Mouse (Mus musculus) layer of hippocampus, adult 18-20 months (tissue): Measurements from ENCODE around the gene Cadps2. TPM values are rescaled to one million over a fixed set of nuclear protein-coding genes. Genes with fewer than 3 reads are reported as not detected.

Experiments
- DNase-seq, 2 experiments: peaks; one replicate each; pipeline ENCODE4 v3.0.0; 2022; ENCODE audit warnings: low spot score in 2 of 2
- total RNA-seq, 2 experiments: library from RNA; stranded (reverse); gene quantifications; 2 replicates each; pipeline ENCODE4 v1.2.3; 2021

Cadps2 gene
- total RNA-seq, 2 experiments from 2014 or later = 86.9 to 89.0 TPM

DNA sequence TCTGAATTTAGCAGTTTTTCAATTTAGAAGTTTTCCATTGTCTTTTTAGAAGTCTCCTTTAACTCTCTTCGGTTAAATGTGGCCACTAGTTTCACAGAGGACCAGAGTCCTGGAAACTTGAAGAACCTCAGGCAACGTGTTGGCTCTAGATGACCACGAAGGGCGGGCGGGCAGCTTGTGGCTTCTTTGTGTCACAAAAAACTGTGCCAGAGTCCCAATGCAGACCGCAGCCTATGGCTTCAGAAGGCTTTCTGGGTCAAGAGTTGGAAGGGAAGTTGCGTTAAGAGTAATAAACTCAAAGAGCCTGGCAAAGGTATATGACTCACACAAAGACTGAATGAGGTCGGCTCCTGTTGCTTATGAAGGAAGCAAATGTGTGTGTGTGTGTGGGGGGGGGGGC, 584.1 kb downstream of the Cadps2 start:
- no peak for DNase-seq

DNA sequence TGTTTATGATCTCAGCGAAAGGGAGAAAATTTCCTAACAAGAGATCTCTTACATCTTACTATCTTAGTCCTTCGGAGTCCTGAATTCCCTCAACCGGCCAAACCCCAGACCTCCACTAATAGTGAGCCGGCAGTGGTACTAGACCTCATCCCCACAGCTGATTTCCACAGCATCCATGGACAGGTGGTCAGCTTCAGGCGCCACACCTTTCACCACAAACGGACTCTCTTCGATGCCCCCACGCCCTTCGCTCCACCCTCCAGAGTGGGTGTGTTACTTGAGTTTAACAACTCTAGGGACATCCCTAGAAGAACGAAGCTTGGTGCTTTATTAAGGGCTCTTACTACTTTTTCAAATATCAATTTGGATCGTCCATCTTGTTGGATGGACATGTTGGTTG, 584.6 kb downstream of the Cadps2 start:
- no peak for DNase-seq

GRCm38 (mm10) chr6:23253353-23254311, 585.6 kb downstream of the Cadps2 start:
- DNase-seq = no peak

DNA sequence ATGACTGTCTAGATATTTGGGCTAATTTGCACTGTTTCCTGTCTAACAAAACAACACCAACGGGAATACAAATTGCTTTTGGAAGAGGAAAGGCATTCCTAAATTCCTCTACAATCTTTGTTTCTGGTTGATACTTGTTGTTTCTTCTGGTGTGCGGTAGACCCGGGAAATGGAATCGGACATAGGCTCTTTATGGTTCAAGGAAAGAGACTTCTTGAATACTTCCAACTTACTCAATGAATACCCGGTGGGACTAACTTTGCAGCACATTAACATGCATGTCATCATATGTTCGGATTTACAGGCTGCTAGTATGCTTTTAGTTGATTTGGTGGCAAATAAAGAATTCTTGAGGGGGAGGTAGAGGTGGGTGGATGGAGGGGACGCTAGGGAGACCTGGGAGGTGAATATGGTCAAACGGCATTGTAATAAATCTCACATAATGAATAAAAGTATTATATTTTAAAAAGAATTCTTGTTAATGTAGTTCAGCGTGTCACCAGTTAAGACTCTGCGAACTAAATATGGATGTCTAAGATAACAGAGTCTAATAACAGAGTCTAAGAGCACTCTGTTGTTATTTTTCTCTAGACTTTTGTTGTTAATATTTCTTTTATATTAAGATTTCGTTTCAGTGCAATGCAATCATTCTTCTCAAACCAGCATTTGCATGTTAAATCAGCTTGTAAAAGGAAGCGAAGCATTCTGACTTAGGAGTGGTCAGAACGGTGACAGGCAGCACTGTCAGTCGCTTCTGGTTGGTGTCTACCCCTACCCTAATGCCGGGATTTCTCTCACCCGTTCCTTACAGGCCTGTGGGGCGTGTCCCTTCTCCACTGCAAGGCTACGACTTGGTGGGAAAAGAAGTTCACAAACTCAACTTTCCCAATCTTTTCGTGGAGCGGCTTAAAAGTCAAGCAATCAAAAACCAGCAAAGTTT, 586.8 kb downstream of the Cadps2 start:
- no peak for DNase-seq

DNA sequence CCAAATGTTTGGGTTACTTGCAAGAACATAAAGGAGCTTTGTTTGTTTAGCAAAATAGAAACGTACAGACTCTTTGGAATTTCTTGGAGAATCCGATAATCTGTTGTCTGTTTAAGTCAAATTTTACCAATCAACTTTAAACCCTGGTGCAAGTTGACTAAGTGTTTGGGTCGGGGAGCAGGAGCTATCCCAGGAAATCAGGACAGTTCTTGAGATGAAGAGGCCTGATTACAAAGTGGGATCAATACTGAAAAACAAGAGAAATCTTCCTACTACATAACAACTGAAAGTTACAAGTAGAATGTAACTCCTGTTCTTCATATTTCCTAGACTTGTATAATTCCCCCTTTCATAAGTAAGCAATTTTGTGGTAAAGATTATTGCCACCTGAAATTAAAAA, 587.8 kb downstream of the Cadps2 start:
- DNase-seq = no peak

GRCm38 (mm10) chr6:23250288-23250955, 588.8 kb downstream of the Cadps2 start:
- DNase-seq = no peak

DNA sequence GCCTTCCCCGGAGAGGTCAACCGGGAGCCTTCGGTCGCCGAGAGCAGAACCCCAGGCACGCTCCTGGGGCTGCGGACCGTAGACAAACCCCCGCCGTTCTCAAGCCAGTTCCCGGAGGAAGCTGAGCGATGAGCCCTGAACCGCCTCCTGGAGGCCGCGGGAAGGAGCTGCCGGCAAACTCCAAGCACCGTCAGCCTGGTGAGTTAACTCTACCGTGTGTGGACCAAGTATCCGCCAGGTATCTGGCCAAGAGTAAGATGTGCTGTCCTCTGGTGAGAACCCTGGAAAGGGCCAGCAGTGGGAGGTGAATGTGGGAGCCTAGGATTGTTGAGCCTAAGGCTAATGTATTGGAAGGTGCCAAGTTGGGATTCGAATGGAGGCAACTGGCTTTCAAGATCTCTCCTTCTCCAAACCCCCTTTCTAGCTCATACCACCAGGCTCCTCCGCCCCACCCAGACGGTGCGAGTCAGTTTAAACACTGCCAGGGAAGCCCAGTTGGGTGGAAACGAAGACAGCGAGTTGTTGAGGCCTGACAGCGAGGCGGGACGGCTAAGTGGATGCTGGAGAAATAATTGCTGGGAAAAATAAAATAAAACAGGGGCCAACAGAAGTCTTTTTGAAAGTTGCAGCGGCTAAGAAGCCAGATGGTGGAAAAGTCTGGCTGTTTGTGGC, 589.5 kb downstream of the Cadps2 start:
- no peak for DNase-seq

DNA sequence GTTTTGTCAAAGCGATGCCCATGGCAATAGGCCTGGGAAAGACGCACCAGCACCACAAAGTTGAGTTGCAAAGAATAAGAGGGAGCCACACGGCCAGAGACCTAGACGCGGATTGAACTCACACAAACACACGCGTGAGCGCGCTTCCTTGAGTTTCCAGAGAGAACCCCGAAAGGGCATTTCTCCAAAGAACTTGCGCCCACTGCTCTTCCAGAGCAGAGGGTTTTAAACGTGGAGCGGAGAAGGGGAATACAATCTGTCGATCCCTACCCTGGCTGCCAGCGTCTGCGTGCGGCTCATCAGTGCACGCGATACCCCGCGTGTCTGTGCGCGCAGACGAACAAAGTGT, 590.2 kb downstream of the Cadps2 start:
- no peak for DNase-seq

GRCm38 (mm10) chr6:23248313-23249052, 590.7 kb downstream of the Cadps2 start, which contains the start of gene Fezf1:
Fezf1 (minus strand) TSS chr6:23248362.
- no peak for DNase-seq

DNA sequence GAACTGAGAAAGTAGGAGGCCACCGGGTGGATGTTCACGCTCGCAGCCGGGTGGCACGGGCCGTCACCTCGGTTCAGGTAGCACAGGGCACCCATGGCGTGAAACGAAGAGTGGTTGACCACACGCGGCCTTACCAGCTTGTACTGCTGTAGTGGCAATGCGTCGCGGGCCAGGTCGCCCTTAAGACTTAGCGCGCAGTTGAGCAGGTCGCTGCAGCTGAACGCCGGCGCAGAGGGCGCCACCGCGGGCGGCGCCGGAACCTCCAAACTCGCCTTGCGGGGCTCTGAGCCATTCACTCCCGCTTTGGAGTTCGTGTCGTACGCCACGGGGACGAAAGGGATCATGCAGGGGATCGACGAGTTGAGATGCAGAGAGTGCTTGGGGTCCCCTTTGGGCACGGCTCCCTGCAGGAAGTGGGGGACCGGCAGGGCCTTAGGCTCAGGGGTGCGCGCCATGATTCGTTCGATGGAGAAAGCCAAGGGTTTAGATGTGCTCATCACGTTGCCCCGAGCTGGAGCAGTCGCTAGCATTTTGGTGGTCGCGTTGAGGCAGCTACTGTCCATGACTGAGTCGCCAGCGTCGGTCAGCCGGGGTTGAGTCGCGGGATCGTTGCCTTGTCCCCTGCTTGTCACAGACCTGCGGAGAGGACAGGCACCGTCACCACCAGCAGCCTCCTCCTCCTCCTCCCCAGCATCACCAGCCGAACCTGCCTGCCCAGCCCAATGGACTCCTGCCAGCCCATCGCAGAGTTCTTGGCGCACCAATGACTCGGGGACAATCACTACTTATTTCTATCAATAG, 591.5 kb downstream of the Cadps2 start:
- DNase-seq = no peak

DNA sequence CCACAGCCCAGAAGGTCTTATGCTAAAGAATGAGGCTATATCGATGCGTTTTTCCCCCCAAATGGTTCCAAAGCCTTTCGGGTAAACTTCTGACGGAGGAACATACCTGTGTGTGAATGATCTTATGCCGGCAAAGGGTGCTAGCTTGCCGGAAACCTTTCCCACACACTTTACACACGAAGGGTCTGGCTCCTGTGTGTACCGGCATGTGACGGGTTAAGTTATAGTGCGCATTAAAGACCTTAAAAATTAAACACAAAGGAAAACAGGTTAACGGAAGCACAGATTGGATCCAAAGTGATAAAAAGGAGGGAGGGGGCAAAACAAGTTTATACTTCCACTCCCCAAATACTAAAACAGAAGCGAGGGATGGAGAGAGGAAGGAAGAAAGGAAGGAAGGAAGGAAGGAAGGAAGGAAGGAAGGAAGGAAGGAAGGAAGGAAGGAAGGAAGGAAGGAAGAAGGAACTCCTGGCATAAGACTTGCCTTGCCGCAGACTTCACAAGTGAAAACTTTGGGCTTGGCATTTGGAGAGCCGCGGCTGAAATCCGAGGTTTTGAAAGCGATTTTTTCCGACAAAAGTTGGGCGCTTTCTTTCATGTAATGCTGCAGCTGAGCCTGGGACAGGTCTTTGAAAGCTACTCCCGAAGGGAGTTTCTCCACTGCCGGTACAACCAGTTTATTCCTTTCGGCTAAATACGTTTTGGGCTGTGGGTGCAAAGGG, 592.3 kb downstream of the Cadps2 start:
- no peak for DNase-seq

- no peak for DNase-seq
Observed at GRCm38 (mm10) chr6:23246061-23246789, 593.0 kb downstream of the Cadps2 start.

DNA sequence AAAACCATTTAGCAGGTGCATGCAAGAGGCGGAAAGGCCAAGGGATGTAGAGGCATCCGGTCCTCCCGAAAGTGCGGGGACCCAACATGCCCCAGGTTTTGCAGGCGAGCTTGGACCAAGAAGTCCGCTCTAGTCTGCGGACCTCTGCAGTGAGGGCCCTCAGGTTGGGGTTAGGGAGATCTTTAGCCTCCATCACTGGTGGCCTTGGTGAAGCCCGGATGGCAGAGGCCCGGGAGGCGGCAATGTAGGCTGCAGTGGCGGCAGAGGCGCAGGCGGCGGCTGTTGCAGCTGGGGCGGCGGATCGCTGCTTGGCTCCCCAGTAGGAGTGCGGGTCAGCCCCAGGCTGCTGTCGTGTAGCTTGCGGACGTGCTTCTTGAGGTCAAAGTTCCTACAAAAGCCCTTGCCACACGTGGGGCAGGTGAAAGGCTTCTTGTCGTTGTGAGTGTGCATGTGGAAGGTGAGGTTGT, 593.6 kb downstream of the Cadps2 start:
- no peak for DNase-seq

- DNase-seq = no peak
Observed at GRCm38 (mm10) chr6:23245121-23245520, 594.1 kb downstream of the Cadps2 start.

GRCm38 (mm10) chr6:23243821-23244760, 595.1 kb downstream of the Cadps2 start:
- DNase-seq = no peak
